In genomic region chr9:65549643-65550042, GRCm38 (mm10) we compare ENCODE assay signal across 14 mouse cellular contexts. TPM values are rescaled to one million over a fixed set of nuclear protein-coding genes. Genes with fewer than 3 reads are reported as not detected.
DNase-seq lines count a peak whose midpoint lies in the region; ATAC-seq and TF ChIP-seq lines count a peak whose summit lies in the region.
"Had no signal": no experiment of that assay in that cellular context is flagged by ENCODE, and none has a peak within 500 bp of the region (broad histone marks: within the 10 kb centered on the region; RNA-seq: fewer than 3 reads in every experiment).

No protein-coding gene starts in this region.

- no peaks in the 10 kb centered on the region for H3K27me3 ChIP-seq in liver, embryonic 12.5 days (replicated peaks)
- no peaks in the 10 kb centered on the region for H3K27me3 ChIP-seq in embryonic facial prominence, embryonic 15.5 days
- no peaks in the 10 kb centered on the region for H3K27me3 ChIP-seq in stomach, embryonic 15.5 days (replicated peaks)
- H3K27me3 ChIP-seq: embryonic facial prominence, embryonic 12.5 days had no signal

- WGBS in liver, embryonic 12.5 days (ENCODE audit: insufficient replicate concordance) = 40% methylated on average over 5 of the region's 5 CpGs
- 79% methylated on average over 5 of the region's 5 CpGs for WGBS in embryonic facial prominence, embryonic 15.5 days
- 74% methylated on average over 5 of the region's 5 CpGs for WGBS in stomach, embryonic 15.5 days

- H3K4me1 ChIP-seq in liver, embryonic 12.5 days = peaks cover 84% of the 10 kb centered on the region
- H3K4me1 ChIP-seq in embryonic facial prominence, embryonic 15.5 days = peaks cover 59% of the 10 kb centered on the region
- peaks cover 43% of the 10 kb centered on the region for H3K4me1 ChIP-seq in stomach, embryonic 15.5 days

- no peak for TF ChIP-seq CTCF in gastrocnemius, adult 2 months (IDR thresholded peaks at IDR 0.05)

- ATAC-seq in liver, embryonic 12.5 days = no peak
- ATAC-seq in embryonic facial prominence, embryonic 15.5 days (ENCODE audit: insufficient number of reproducible peaks, low FRiP score, low TSS enrichment, low read depth) = no peak
- ATAC-seq in stomach, embryonic 15.5 days (ENCODE audit: insufficient read depth, low FRiP score, low read depth) = no peak
- no peak for ATAC-seq in megakaryocyte progenitor cell, adult 5-6 weeks (replicated peaks; ENCODE audit: poor library complexity)

- H3K4me3 ChIP-seq in gastrocnemius, adult 2 months = no peak overlapping the region
- H3K4me3 ChIP-seq in liver, embryonic 12.5 days = no peak overlapping the region
- no peak overlapping the region for H3K4me3 ChIP-seq in embryonic facial prominence, embryonic 15.5 days (replicated peaks)
- H3K4me3 ChIP-seq in stomach, embryonic 15.5 days (replicated peaks) = no peak overlapping the region
- H3K4me3 ChIP-seq: embryonic facial prominence, embryonic 12.5 days had no signal

- H3K4me2 ChIP-seq in liver, embryonic 12.5 days = no peak overlapping the region
- H3K4me2 ChIP-seq in embryonic facial prominence, embryonic 15.5 days (replicated peaks) = no peak overlapping the region
- no peak overlapping the region for H3K4me2 ChIP-seq in stomach, embryonic 15.5 days
- H3K4me2 ChIP-seq: embryonic facial prominence, embryonic 12.5 days had no signal

- H3K27ac ChIP-seq in gastrocnemius, adult 2 months = peak overlapping the region; percentile 92
- peak overlapping the region; percentile 98 for H3K27ac ChIP-seq in liver, embryonic 12.5 days
- H3K27ac ChIP-seq in embryonic facial prominence, embryonic 15.5 days (replicated peaks) = 0 out of 2 replicates have a peak overlapping the region, but pooled peaks have one; percentile 89
- peak overlapping the region; percentile 98 for H3K27ac ChIP-seq in stomach, embryonic 15.5 days
- H3K27ac ChIP-seq: embryonic facial prominence, embryonic 12.5 days; liver, embryonic 14.5 days had no signal

- H3K9ac ChIP-seq in liver, embryonic 12.5 days = no peak overlapping the region
- no peak overlapping the region for H3K9ac ChIP-seq in embryonic facial prominence, embryonic 15.5 days
- no peak overlapping the region for H3K9ac ChIP-seq in stomach, embryonic 15.5 days
- H3K9ac ChIP-seq: embryonic facial prominence, embryonic 12.5 days; liver, embryonic 14.5 days had no signal

- H3K9me3 ChIP-seq in liver, embryonic 12.5 days (replicated peaks) = no peaks in the 10 kb centered on the region
- no peaks in the 10 kb centered on the region for H3K9me3 ChIP-seq in embryonic facial prominence, embryonic 15.5 days (replicated peaks)
- no peaks in the 10 kb centered on the region for H3K9me3 ChIP-seq in stomach, embryonic 15.5 days
- H3K9me3 ChIP-seq: embryonic facial prominence, embryonic 12.5 days had no signal

- no peak for DNase-seq in gastrocnemius, adult 2 months
- DNase-seq in gastrocnemius, postnatal 25 days = no peak
- no peak for DNase-seq in liver
- no peak for DNase-seq in urinary bladder, postnatal 36 days (ENCODE audit: low spot score in 2 of 2)
- DNase-seq: cerebellum, adult 9-11 months; kidney, postnatal 14 days had no signal

- intact Hi-C loops in gastrocnemius, adult 2 months (cut with DNase I) = no loop called here

- H3K36me3 ChIP-seq in liver, embryonic 12.5 days = peaks cover 35% of the 10 kb centered on the region
- H3K36me3 ChIP-seq in embryonic facial prominence, embryonic 15.5 days = peaks cover 6% of the 10 kb centered on the region; the same call in 1 of the 2 replicates
- no peaks in the 10 kb centered on the region for H3K36me3 ChIP-seq in stomach, embryonic 15.5 days

RNA-seq across cellular contexts. Expression of gene Ankdd1a, which starts 29.6 kb away (rescaled TPM):
- not detected for total RNA-seq in gastrocnemius, adult 2 months (2021)
- total RNA-seq in gastrocnemius, postnatal 25 days (2021) = not detected
- not detected in 2 replicates for polyA plus RNA-seq in liver, embryonic 12.5 days (2016; fragmentation: Nextera tagmentation; extraction: Ambion mirVana)
- polyA plus RNA-seq in embryonic facial prominence, embryonic 15.5 days (2015; fragmentation: Nextera tagmentation; extraction: Ambion mirVana) = 0.32 and 0.51 TPM in 2 replicates
- polyA plus RNA-seq in stomach, embryonic 15.5 days (2015; fragmentation: Nextera tagmentation; extraction: Ambion mirVana) = 0.14 TPM in 1 of 2 replicates, not detected in the other
- not detected in 2 replicates for total RNA-seq in megakaryocyte progenitor cell, adult 5-6 weeks (2015)
- total RNA-seq in megakaryocyte progenitor cell, adult 5-6 weeks (2017) = not detected in 2 replicates
- total RNA-seq: megakaryocyte-erythroid progenitor cell, adult 5-6 weeks had no signal
- polyA plus RNA-seq: embryonic facial prominence, embryonic 12.5 days; heart, embryonic 14.5 days had no signal

RNA-seq across cellular contexts. Expression of gene Plekho2, which starts 30.2 kb away (rescaled TPM):
- 1 to 10 TPM; 4.4 to 4.5 TPM for total RNA-seq in gastrocnemius, adult 2 months (2021)
- 1 to 10 TPM; 4.7 to 6.3 TPM for total RNA-seq in gastrocnemius, postnatal 25 days (2021)
- polyA plus RNA-seq in liver, embryonic 12.5 days (2016; fragmentation: Nextera tagmentation; extraction: Ambion mirVana) = 37.2 and 39.1 TPM in 2 replicates
- 15.0 and 16.0 TPM in 2 replicates for polyA plus RNA-seq in embryonic facial prominence, embryonic 15.5 days (2015; fragmentation: Nextera tagmentation; extraction: Ambion mirVana)
- polyA plus RNA-seq in stomach, embryonic 15.5 days (2015; fragmentation: Nextera tagmentation; extraction: Ambion mirVana) = 17.0 and 18.1 TPM in 2 replicates
- total RNA-seq in megakaryocyte progenitor cell, adult 5-6 weeks (2015) = 17.9 and 19.0 TPM in 2 replicates
- total RNA-seq in megakaryocyte progenitor cell, adult 5-6 weeks (2017) = 12.8 and 15.3 TPM in 2 replicates

RNA-seq across cellular contexts. Expression of gene Pif1, which starts 37.3 kb away (rescaled TPM):
- not detected for total RNA-seq in gastrocnemius, adult 2 months (2021)
- total RNA-seq in gastrocnemius, postnatal 25 days (2021) = not detected
- 16.1 and 17.4 TPM in 2 replicates for polyA plus RNA-seq in liver, embryonic 12.5 days (2016; fragmentation: Nextera tagmentation; extraction: Ambion mirVana)
- 10.8 and 11.5 TPM in 2 replicates for polyA plus RNA-seq in embryonic facial prominence, embryonic 15.5 days (2015; fragmentation: Nextera tagmentation; extraction: Ambion mirVana)
- 11.4 and 12.3 TPM in 2 replicates for polyA plus RNA-seq in stomach, embryonic 15.5 days (2015; fragmentation: Nextera tagmentation; extraction: Ambion mirVana)
- total RNA-seq in megakaryocyte progenitor cell, adult 5-6 weeks (2015) = 8.1 and 8.4 TPM in 2 replicates
- total RNA-seq in megakaryocyte progenitor cell, adult 5-6 weeks (2017) = 12.0 and 14.5 TPM in 2 replicates

Comparison
In these comparisons a context has a peak if more than half of its experiments do, and no peak if none do; other contexts are left out.
1. RNA of gene Pif1, which starts 37.3 kb away (total RNA-seq): 8.1 to 14.5 TPM in megakaryocyte progenitor cell, adult 5-6 weeks; not detected in gastrocnemius, postnatal 25 days and not detected in gastrocnemius, adult 2 months; every median in the first group is over 4 times any median in the second.
2. Peak in every context shown above with its lines, with median percentiles within 50 percentile points of each other: H3K27ac ChIP-seq.